Mouse (Mus musculus) intestine, postnatal 0 days (tissue): ENCODE measurements around the gene Hist1h2bc. TPM values are rescaled to one million over a fixed set of nuclear protein-coding genes. Genes with fewer than 3 reads are reported as not detected.
A peak's percentile ranks its signal among the peaks of the same experiment; 100 is the strongest.

ENCODE experiments used
- ATAC-seq: fragments of 200-750 bp; cut with Nextera tagmentation; 2 replicates; pipeline ENCODE4 v1.8.0; 2017; ENCODE audit warnings: mild to moderate bottlenecking, moderate TSS enrichment, moderate library complexity
- H3K27ac ChIP-seq: fragments of 300-500 bp; sonication (generic); 2 replicates; pipeline ENCODE4 v1.5.1; 2014; ENCODE audit warnings: mild to moderate bottlenecking, low read depth, low read length, moderate library complexity
- H3K27me3 ChIP-seq: fragments of 300-500 bp; sonication (generic); replicated peaks from 2 replicates; pipeline ENCODE4 v1.6.1; 2014; ENCODE audit warnings: low read length, mixed read lengths; ENCODE audit not compliant: control insufficient read depth, insufficient read depth
- H3K36me3 ChIP-seq: fragments of 300-500 bp; sonication (generic); 2 replicates; pipeline ENCODE4 v1.6.1; 2014; ENCODE audit warnings: mild to moderate bottlenecking, moderate library complexity; ENCODE audit not compliant: control insufficient read depth, insufficient read depth
- H3K4me1 ChIP-seq: fragments of 300-500 bp; sonication (generic); replicated peaks from 2 replicates; pipeline ENCODE4 v1.6.1; 2014; ENCODE audit warnings: antibody characterized with exemption, low read length, mixed read lengths; ENCODE audit not compliant: control insufficient read depth, insufficient read depth
- H3K4me2 ChIP-seq: fragments of 300-500 bp; sonication (generic); replicated peaks from 2 replicates; pipeline ENCODE4 v1.6.1; 2014; ENCODE audit warnings: low read depth, mild to moderate bottlenecking, moderate library complexity
- H3K4me3 ChIP-seq: fragments of 300-500 bp; sonication (generic); 2 replicates; pipeline ENCODE4 v1.5.1; 2014; ENCODE audit warnings: low read depth, low read length
- H3K9ac ChIP-seq: fragments of 300-500 bp; sonication (generic); 2 replicates; pipeline ENCODE4 v1.6.1; 2014; ENCODE audit warnings: mild to moderate bottlenecking, low read depth, low read length
- H3K9me3 ChIP-seq: fragments of 300-500 bp; sonication (generic); 2 replicates; pipeline ENCODE4 v1.6.1; 2016; ENCODE audit warnings: mixed run types; ENCODE audit not compliant: control insufficient read depth
- CTCF ChIP-seq: sonication (generic); IDR thresholded peaks from 2 replicates; pipeline ENCODE4 v1.5.1; 2016; ENCODE audit warnings: low read depth, mild to moderate bottlenecking, control low read depth, antibody characterized with exemption, moderate library complexity
- WGBS: fragments of 180-500 bp; shearing (Covaris S2); extraction: QIAGEN DNeasy Blood & Tissue Kit; methylation state at CpG from one replicate; pipeline ENCODE4 v1.1.7; 2014; 5-methylcytosine and 5-hydroxymethylcytosine counted together
- polyA plus RNA-seq: library from polyadenylated mRNA; unstranded; fragments of >200 nt; fragmentation: Nextera tagmentation; extraction: Ambion mirVana; gene quantifications from 2 replicates; pipeline ENCODE4 v1.2.1, GENCODE M21; 2015

Gene Hist1h2bc
- polyA plus RNA-seq, 1 experiment from 2014 or later, result 211 TPM

- Histone ChIP-seq H3K4me2 (no peak overlapping the region), H3K9me3 (no peaks in the 10 kb centered on the region), H3K4me3 (no peak overlapping the region), H3K4me1 (no peaks in the 10 kb centered on the region), H3K36me3 (no peaks in the 10 kb centered on the region), H3K27ac (no peak overlapping the region), H3K27me3 (no peaks in the 10 kb centered on the region), H3K9ac (no peak overlapping the region)
- ATAC-seq, result no peak
- WGBS, result 59% methylated on average over 6 of the region's 6 CpGs
- no peak for TF ChIP-seq CTCF
Observed at GRCm38 (mm10) chr13:23693856-23694440, 9.9 kb downstream of the Hist1h2bc start.

DNA sequence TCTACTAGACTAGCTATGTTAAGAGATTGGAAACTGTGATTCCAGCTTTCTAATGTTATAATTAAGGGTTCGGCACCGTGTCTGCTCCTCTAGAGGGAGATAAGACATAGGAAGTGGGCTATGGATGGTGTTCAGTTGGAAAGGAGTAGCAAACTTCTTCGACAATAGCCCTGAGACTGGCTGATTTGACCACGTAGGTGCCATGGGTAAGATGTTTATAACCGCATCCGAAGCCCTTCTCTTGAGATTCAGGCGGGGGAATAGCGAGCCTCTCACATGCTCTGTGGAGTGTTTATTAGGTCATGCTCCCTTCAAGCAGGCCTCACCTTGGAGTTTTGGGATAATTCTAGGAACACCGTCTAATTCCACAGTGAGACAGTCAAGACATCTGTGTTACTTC, 11.0 kb downstream of the Hist1h2bc start:
- no peak for TF ChIP-seq CTCF
- no peak overlapping the region for H3K4me2 ChIP-seq
- H3K27me3 ChIP-seq, result no peaks in the 10 kb centered on the region
- H3K27ac ChIP-seq, result no peak overlapping the region
- H3K36me3 ChIP-seq, result no peaks in the 10 kb centered on the region
- no peaks in the 10 kb centered on the region for H3K9me3 ChIP-seq
- no peak for ATAC-seq
- H3K9ac ChIP-seq, result no peak overlapping the region
- 96% methylated on average over 9 of the region's 9 CpGs for WGBS
- H3K4me3 ChIP-seq, result no peak overlapping the region
- H3K4me1 ChIP-seq, result no peaks in the 10 kb centered on the region

DNA sequence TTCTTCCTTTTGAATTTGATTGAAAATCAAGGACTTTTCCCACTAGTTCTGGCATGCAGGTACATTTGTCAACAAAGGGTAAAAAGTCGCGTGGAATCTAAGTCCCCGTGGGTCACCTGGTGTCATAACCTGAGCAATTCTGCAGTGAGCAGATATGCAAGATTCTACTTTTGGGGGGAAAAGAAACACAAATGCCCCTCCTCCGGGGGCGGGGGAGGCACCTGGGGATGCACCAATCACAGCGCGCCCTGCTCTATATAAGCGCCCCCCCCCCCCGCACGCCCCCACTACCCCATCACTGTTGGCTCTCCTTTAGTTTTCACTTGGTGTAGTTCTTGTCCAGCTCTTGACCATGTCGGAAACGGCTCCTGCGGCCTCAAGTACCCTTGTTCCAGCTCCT, 11.5 kb downstream of the Hist1h2bc start, which contains the start of gene Hist1h1t:
Hist1h1t (plus strand) TSS at position 301 of the 400 bp plus-strand sequence.
- no peak for ATAC-seq
- H3K27me3 ChIP-seq, result no peaks in the 10 kb centered on the region
- H3K4me3 ChIP-seq, result no peak within 1 kb of the TSS
- H3K9ac ChIP-seq, result no peak within 1 kb of the TSS
- H3K36me3 ChIP-seq, result no peaks in the 10 kb centered on the region
- H3K9me3 ChIP-seq, result no peaks in the 10 kb centered on the region
- H3K27ac ChIP-seq, result no peak within 1 kb of the TSS
- no peak for TF ChIP-seq CTCF
- no peaks in the 10 kb centered on the region for H3K4me1 ChIP-seq
- 60% methylated on average over 12 of the region's 13 CpGs for WGBS
- H3K4me2 ChIP-seq, result no peak within 1 kb of the TSS

GRCm38 (mm10) chr13:23696061-23696474, 12.1 kb downstream of the Hist1h2bc start:
- TF ChIP-seq CTCF, result no peak

GRCm38 (mm10) chr13:23697491-23698299, 13.7 kb downstream of the Hist1h2bc start:
- H3K9ac ChIP-seq, result peak overlapping the region; percentile 37
- no peaks in the 10 kb centered on the region for H3K27me3 ChIP-seq
- H3K27ac ChIP-seq, result peak overlapping the region; percentile 24
- peak overlapping the region; percentile 60 for H3K4me2 ChIP-seq
- H3K9me3 ChIP-seq, result no peaks in the 10 kb centered on the region
- peak overlapping the region; percentile 29 for H3K4me3 ChIP-seq
- ATAC-seq, result peak; percentile 71
- TF ChIP-seq CTCF, result peak; percentile 88
- no peaks in the 10 kb centered on the region for H3K36me3 ChIP-seq
- H3K4me1 ChIP-seq, result no peaks in the 10 kb centered on the region
- WGBS, result under 1% methylated on average over 22 of the region's 32 CpGs

More at GRCm38 (mm10) chr13:23696061-23696474, 12.1 kb downstream of the Hist1h2bc start:
- H3K4me1 ChIP-seq, result no peaks in the 10 kb centered on the region
- no peak overlapping the region for H3K27ac ChIP-seq
- H3K9ac ChIP-seq, result no peak overlapping the region
- ATAC-seq, result no peak
- H3K9me3 ChIP-seq, result no peaks in the 10 kb centered on the region
- no peaks in the 10 kb centered on the region for H3K27me3 ChIP-seq
- no peak overlapping the region for H3K4me3 ChIP-seq
- H3K4me2 ChIP-seq, result no peak overlapping the region
- no peaks in the 10 kb centered on the region for H3K36me3 ChIP-seq
- WGBS, result 76% methylated on average over 15 of the region's 15 CpGs

- peak within 1 kb of the TSS; percentile 37 for H3K9ac ChIP-seq
- ATAC-seq, result peak; percentile 91
- no peaks in the 10 kb centered on the region for H3K27me3 ChIP-seq
- under 1% methylated on average over 20 of the region's 22 CpGs for WGBS
- TF ChIP-seq CTCF, result peak; percentile 40
- peak within 1 kb of the TSS; percentile 29 for H3K4me3 ChIP-seq
- no peaks in the 10 kb centered on the region for H3K4me1 ChIP-seq
- peak within 1 kb of the TSS; percentile 24 for H3K27ac ChIP-seq
- peak within 1 kb of the TSS; percentile 60 for H3K4me2 ChIP-seq
- no peaks in the 10 kb centered on the region for H3K36me3 ChIP-seq
- H3K9me3 ChIP-seq, result no peaks in the 10 kb centered on the region
Observed at GRCm38 (mm10) chr13:23698300-23698693, 14.3 kb downstream of the Hist1h2bc start, which contains the start of gene Hist1h4c. TSS of gene Hist1h4c (minus strand) at chr13:23698454.
